In the genomic region with DNA sequence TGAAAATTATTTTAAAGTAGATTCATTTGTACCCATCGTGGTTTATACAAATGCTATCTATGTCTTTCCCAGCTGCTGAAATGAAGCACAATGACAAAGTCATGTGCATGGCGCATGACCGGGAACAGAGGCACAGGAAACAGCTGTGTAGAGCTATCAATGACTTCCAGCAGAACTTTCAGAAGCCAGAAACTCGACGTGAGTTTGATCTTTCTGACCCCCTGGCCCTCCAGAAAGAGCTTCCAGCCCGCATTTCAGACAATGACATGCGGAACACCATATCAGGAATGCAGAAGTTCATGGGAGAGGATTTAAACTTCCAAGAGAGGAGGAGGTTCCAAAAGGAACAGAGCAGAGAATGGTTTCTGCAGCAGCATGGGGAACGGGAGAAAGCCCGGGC, we compare ENCODE assay signal across 21 mouse cellular contexts. TPM values are rescaled to one million over a fixed set of nuclear protein-coding genes. Genes with fewer than 3 reads are reported as not detected.
"Had no signal": no experiment of that assay in that cellular context is flagged by ENCODE, and none has a peak within 500 bp of the region (broad histone marks: within the 10 kb centered on the region; RNA-seq: fewer than 3 reads in every experiment).

No protein-coding gene starts in this region.

- H3K36me3 ChIP-seq: kidney, embryonic 15.5 days; liver, embryonic 13.5 days; midbrain, embryonic 12.5 days had no signal

- H3K9me3 ChIP-seq: liver, embryonic 13.5 days had no signal

- DNase-seq: kidney, adult 8-10 months; kidney, postnatal 14 days; layer of hippocampus, adult 9-11 months; liver, embryonic 13.5 days; lung, adult 2 months; lung, postnatal 14 days; thymus, adult 2 months; thymus, postnatal 14 days; thymus, postnatal 4 days had no signal

- H3K4me2 ChIP-seq: kidney, embryonic 15.5 days; liver, embryonic 13.5 days; midbrain, embryonic 12.5 days had no signal

- H3K27ac ChIP-seq: kidney, embryonic 15.5 days; layer of hippocampus, adult 2 months; liver, embryonic 13.5 days; midbrain, embryonic 12.5 days; stomach, postnatal 0 days had no signal

- H3K9ac ChIP-seq: kidney, embryonic 15.5 days; liver, embryonic 13.5 days; midbrain, embryonic 12.5 days had no signal

- H3K4me3 ChIP-seq: kidney, embryonic 15.5 days; layer of hippocampus, adult 2 months; liver, embryonic 13.5 days; midbrain, embryonic 12.5 days had no signal

RNA-seq across cellular contexts. Expression of a gene that starts 3.3 kb away (rescaled TPM):
- total RNA-seq: left cerebral cortex, adult 18-20 months; left cerebral cortex, postnatal 36 days; liver, adult 2 months; megakaryocyte progenitor cell, adult 5-6 weeks had no signal
- polyA plus RNA-seq: large intestine, adult 2 months; liver, adult 2 months; liver, embryonic 13.5 days; liver, embryonic 16.5 days; small intestine, adult 2 months; stomach, postnatal 0 days had no signal

RNA-seq across cellular contexts. Expression of a gene that starts 3.4 kb away (rescaled TPM):
- total RNA-seq: left cerebral cortex, adult 18-20 months; left cerebral cortex, postnatal 36 days; megakaryocyte progenitor cell, adult 5-6 weeks had no signal
- polyA plus RNA-seq: lung, adult 2 months; neural tube, embryonic 11.5 days; small intestine, adult 2 months had no signal
